Mouse (Mus musculus): ENCODE measurements around the gene BC048403. TPM values are rescaled to one million over a fixed set of nuclear protein-coding genes. Genes with fewer than 3 reads are reported as not detected.

BC048403 gene
- total and polyA plus RNA-seq, 2 experiments from 2014 or later, result 1.5 to 3.9 TPM

- DNase-seq (ENCODE audit: low spot score) (no peak), ATAC-seq (no peak)
- H3K36me3 ChIP-seq (ENCODE audit: insufficient read depth, low read length), result no peaks in the 10 kb centered on the region
- H3K27me3 ChIP-seq (ENCODE audit: insufficient read depth, low read length), result no peaks in the 10 kb centered on the region
- no peaks in the 10 kb centered on the region for H3K4me1 ChIP-seq (ENCODE audit: insufficient read depth, low read length)
- no peaks in the 10 kb centered on the region for H3K9me3 ChIP-seq (ENCODE audit: low read length)
- TF ChIP-seq CTCF (IDR thresholded peaks at IDR 0.05; ENCODE audit: low read depth), result no peak
- H3K4me2 ChIP-seq (ENCODE audit: low read depth, low read length), result no peak overlapping the region
- no peak overlapping the region for H3K4me3 ChIP-seq (ENCODE audit: low read length)
- H3K27ac ChIP-seq, result no peak overlapping the region
- 95% methylated on average over 8 of the region's 8 CpGs for WGBS
- no peak overlapping the region for H3K9ac ChIP-seq (replicated peaks; ENCODE audit: low read length)
These were observed 8.6 kb upstream of the BC048403 start for GRCm38 (mm10) chr10:121731048-121731725.

DNA sequence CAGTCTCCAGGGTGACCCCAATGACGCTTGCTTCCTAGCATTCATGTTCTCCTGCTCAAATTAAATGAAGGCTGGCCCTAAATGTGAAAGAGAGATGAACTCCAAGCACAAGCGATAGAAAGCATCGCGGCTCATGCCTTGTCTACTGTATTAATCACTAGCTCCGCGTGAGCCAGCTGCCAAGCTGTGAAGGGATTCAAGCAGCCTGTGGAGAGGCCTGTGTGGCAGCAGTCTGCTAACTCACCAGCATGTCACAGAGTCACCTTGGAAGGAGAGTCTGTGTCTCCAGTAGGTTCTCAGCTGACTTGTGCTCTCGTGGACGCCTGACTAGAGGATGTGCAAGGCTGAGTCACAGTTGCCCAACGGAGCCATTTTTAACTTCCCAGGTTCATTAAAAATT, 7.2 kb upstream of the BC048403 start:
- H3K9me3 ChIP-seq (ENCODE audit: low read length), result no peaks in the 10 kb centered on the region
- H3K36me3 ChIP-seq (ENCODE audit: insufficient read depth, low read length), result no peaks in the 10 kb centered on the region
- TF ChIP-seq CTCF (IDR thresholded peaks at IDR 0.05; ENCODE audit: low read depth), result no peak
- H3K4me1 ChIP-seq (ENCODE audit: insufficient read depth, low read length), result no peaks in the 10 kb centered on the region
- no peak overlapping the region for H3K4me2 ChIP-seq (ENCODE audit: low read depth, low read length)
- ATAC-seq (no peak), DNase-seq (ENCODE audit: low spot score) (peak; percentile 15)
- WGBS, result 69% methylated on average over 9 of the region's 9 CpGs
- no peak overlapping the region for H3K9ac ChIP-seq (replicated peaks; ENCODE audit: low read length)
- no peaks in the 10 kb centered on the region for H3K27me3 ChIP-seq (ENCODE audit: insufficient read depth, low read length)
- no peak overlapping the region for H3K4me3 ChIP-seq (ENCODE audit: low read length)
- 0 out of 2 replicates have a peak overlapping the region, but pooled peaks have one; percentile 29 for H3K27ac ChIP-seq

DNA sequence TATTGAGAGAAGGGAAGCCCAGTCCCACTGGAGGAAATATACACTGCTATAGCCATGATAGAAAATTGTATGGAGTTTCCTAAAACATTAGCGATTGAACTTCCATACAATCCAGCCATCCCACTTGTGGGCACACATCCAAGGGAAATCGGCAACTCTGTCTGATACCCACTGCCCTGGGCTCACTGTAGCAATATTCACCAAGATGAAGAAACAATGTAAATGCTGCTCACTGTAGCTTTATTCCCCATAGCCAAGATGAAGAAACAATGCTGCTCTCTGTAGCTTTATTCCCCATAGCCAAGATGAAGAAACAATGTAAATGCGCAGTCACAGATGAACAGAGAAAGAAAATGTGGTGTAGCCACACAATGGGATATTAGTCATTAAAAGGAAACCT, 2.5 kb upstream of the BC048403 start:
- DNase-seq (ENCODE audit: low spot score), result no peak
- H3K4me1 ChIP-seq (ENCODE audit: insufficient read depth, low read length), result no peaks in the 10 kb centered on the region
- WGBS, result 83% methylated on average over 3 of the region's 3 CpGs
- no peak overlapping the region for H3K4me3 ChIP-seq (ENCODE audit: low read length)
- no peaks in the 10 kb centered on the region for H3K36me3 ChIP-seq (ENCODE audit: insufficient read depth, low read length)
- ATAC-seq, result no peak
- H3K9ac ChIP-seq (replicated peaks; ENCODE audit: low read length), result no peak overlapping the region
- no peak overlapping the region for H3K27ac ChIP-seq
- no peaks in the 10 kb centered on the region for H3K27me3 ChIP-seq (ENCODE audit: insufficient read depth, low read length)
- TF ChIP-seq CTCF (IDR thresholded peaks at IDR 0.05; ENCODE audit: low read depth), result no peak
- H3K4me2 ChIP-seq (ENCODE audit: low read depth, low read length), result no peak overlapping the region
- no peaks in the 10 kb centered on the region for H3K9me3 ChIP-seq (ENCODE audit: low read length)

- ATAC-seq (no peak), DNase-seq (ENCODE audit: low spot score) (no peak)
- no peaks in the 10 kb centered on the region for H3K4me1 ChIP-seq (ENCODE audit: insufficient read depth, low read length)
- no peaks in the 10 kb centered on the region for H3K9me3 ChIP-seq (ENCODE audit: low read length)
- H3K36me3 ChIP-seq (ENCODE audit: insufficient read depth, low read length), result peaks cover 4% of the 10 kb centered on the region
- H3K4me3 ChIP-seq (ENCODE audit: low read length), result no peak overlapping the region
- no peak overlapping the region for H3K4me2 ChIP-seq (ENCODE audit: low read depth, low read length)
- no peak overlapping the region for H3K9ac ChIP-seq (replicated peaks; ENCODE audit: low read length)
- no peak overlapping the region for H3K27ac ChIP-seq
- H3K27me3 ChIP-seq (ENCODE audit: insufficient read depth, low read length), result no peaks in the 10 kb centered on the region
- TF ChIP-seq CTCF (IDR thresholded peaks at IDR 0.05; ENCODE audit: low read depth), result no peak
- WGBS, result 39% methylated on average over 4 of the region's 4 CpGs
These were observed 2.6 kb downstream of the BC048403 start for GRCm38 (mm10) chr10:121742336-121742735.

DNA sequence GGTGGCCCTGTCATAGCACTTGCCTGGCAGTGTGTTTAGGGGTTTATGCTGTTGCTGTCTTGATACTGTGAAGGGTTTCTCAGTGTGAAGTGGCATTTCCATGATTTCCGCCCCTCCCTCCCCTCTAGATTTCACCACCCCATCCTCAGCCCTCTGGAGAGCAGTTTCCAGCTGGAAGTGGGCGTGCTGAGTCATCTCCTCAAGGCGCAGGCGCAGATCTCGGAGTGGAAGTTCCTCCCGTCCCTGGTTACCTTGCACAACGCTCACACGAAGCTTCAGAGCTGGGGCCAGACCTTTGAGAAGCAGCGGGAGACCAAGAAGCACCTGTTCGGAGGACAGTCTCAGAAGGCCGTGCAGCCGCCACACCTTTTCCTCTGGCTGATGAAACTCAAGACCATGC, 10.4 kb downstream of the BC048403 start:
- WGBS, result 93% methylated on average over 12 of the region's 12 CpGs
- no peak for TF ChIP-seq CTCF (IDR thresholded peaks at IDR 0.05; ENCODE audit: low read depth)
- Histone ChIP-seq H3K27me3 (ENCODE audit: insufficient read depth, low read length) (no peaks in the 10 kb centered on the region), H3K36me3 (ENCODE audit: insufficient read depth, low read length) (peaks cover 11% of the 10 kb centered on the region), H3K9me3 (ENCODE audit: low read length) (no peaks in the 10 kb centered on the region), H3K4me3 (ENCODE audit: low read length) (no peak overlapping the region), H3K27ac (no peak overlapping the region), H3K9ac (replicated peaks; ENCODE audit: low read length) (no peak overlapping the region), H3K4me2 (ENCODE audit: low read depth, low read length) (no peak overlapping the region), H3K4me1 (ENCODE audit: insufficient read depth, low read length) (no peaks in the 10 kb centered on the region)
- DNase-seq (ENCODE audit: low spot score) (no peak), ATAC-seq (no peak)

- H3K4me3 ChIP-seq (ENCODE audit: low read length), result no peak overlapping the region
- WGBS, result 81% methylated on average over 5 of the region's 5 CpGs
- no peak for TF ChIP-seq CTCF (IDR thresholded peaks at IDR 0.05; ENCODE audit: low read depth)
- H3K27me3 ChIP-seq (ENCODE audit: insufficient read depth, low read length), result no peaks in the 10 kb centered on the region
- no peaks in the 10 kb centered on the region; the same call in 1 of the 2 replicates for H3K4me1 ChIP-seq (ENCODE audit: insufficient read depth, low read length)
- no peak overlapping the region for H3K4me2 ChIP-seq (ENCODE audit: low read depth, low read length)
- no peaks in the 10 kb centered on the region for H3K9me3 ChIP-seq (ENCODE audit: low read length)
- H3K9ac ChIP-seq (replicated peaks; ENCODE audit: low read length), result no peak overlapping the region
- DNase-seq (ENCODE audit: low spot score) (no peak), ATAC-seq (no peak)
- peaks cover 3% of the 10 kb centered on the region; the same call in 1 of the 2 replicates for H3K36me3 ChIP-seq (ENCODE audit: insufficient read depth, low read length)
- H3K27ac ChIP-seq, result no peak overlapping the region
These were observed 14.5 kb downstream of the BC048403 start for GRCm38 (mm10) chr10:121754237-121754636.

GRCm38 (mm10) chr10:121755822-121756221, 16.1 kb downstream of the BC048403 start:
- TF ChIP-seq CTCF (IDR thresholded peaks at IDR 0.05; ENCODE audit: low read depth), result no peak
- H3K4me1 ChIP-seq (ENCODE audit: insufficient read depth, low read length), result no peaks in the 10 kb centered on the region; the same call in 1 of the 2 replicates
- no peak overlapping the region for H3K9ac ChIP-seq (replicated peaks; ENCODE audit: low read length)
- no peaks in the 10 kb centered on the region for H3K9me3 ChIP-seq (ENCODE audit: low read length)
- 24% methylated on average over 1 of the region's 1 CpGs for WGBS
- no peaks in the 10 kb centered on the region for H3K27me3 ChIP-seq (ENCODE audit: insufficient read depth, low read length)
- H3K4me3 ChIP-seq (ENCODE audit: low read length), result no peak overlapping the region
- H3K4me2 ChIP-seq (ENCODE audit: low read depth, low read length), result no peak overlapping the region
- no peak for ATAC-seq
- H3K27ac ChIP-seq, result no peak overlapping the region
- no peak for DNase-seq (ENCODE audit: low spot score)
- peaks cover 3% of the 10 kb centered on the region; the same call in 1 of the 2 replicates for H3K36me3 ChIP-seq (ENCODE audit: insufficient read depth, low read length)
